Mouse (Mus musculus): ENCODE measurements around the gene Strc.

GRCm38 (mm10) chr2:121329492-121329891 lies 57.5 kb downstream of the Strc start:
- TF ChIP-seq CTCF (IDR thresholded peaks at IDR 0.05; ENCODE audit: low read depth): no peak
- TF ChIP-seq EP300 (IDR thresholded peaks at IDR 0.05; ENCODE audit: low read depth): no peak

Measured in liver, embryonic 14.5 days (tissue).